15 mouse cellular contexts compared by ENCODE assay signal in the genomic region with DNA sequence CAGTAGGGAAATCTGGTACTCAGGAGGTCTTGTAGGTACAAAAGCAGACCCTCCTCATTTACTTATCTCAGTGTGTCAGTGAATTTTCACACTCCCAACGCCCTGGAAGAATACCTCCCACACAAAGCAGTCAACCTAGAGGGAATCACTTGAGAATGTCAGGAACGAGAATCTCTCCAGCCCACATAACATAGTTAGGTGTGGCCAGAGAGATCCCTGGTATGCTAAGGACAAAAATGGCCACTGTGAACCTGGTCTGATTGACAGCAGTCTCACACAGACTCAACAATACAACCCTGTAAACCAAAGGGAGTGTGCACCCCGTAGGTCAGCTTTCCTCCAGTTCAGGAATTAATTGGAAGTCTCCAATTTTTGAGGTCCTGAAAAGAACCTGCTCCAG.
"Had no signal": no experiment of that assay in that cellular context is flagged by ENCODE, and none has a peak within 500 bp of the region (broad histone marks: within the 10 kb centered on the region; RNA-seq: fewer than 3 reads in every experiment).

No protein-coding gene starts in this region.

- DNase-seq: retina, postnatal 1 day; right cerebral cortex, adult 18-20 months; right cerebral cortex, postnatal 14 days; right cerebral cortex, postnatal 25 days; right cerebral cortex, postnatal 4 days; spleen, adult 18-20 months; thymus, adult 18-20 months; thymus, adult 2 months; thymus, postnatal 14 days; thymus, postnatal 25 days; thymus, postnatal 36 days; thymus, postnatal 4 days had no signal

- H3K9me3 ChIP-seq: neural tube, embryonic 15.5 days; stomach, embryonic 15.5 days had no signal

- H3K4me1 ChIP-seq: neural tube, embryonic 15.5 days; stomach, embryonic 15.5 days had no signal

- H3K27me3 ChIP-seq: neural tube, embryonic 15.5 days; stomach, embryonic 15.5 days had no signal

- H3K4me3 ChIP-seq: neural tube, embryonic 15.5 days; stomach, embryonic 15.5 days had no signal

- H3K9ac ChIP-seq: neural tube, embryonic 15.5 days; stomach, embryonic 15.5 days had no signal

- H3K36me3 ChIP-seq: neural tube, embryonic 15.5 days; stomach, embryonic 15.5 days had no signal

- H3K4me2 ChIP-seq: neural tube, embryonic 15.5 days; stomach, embryonic 15.5 days had no signal

- H3K27ac ChIP-seq: neural tube, embryonic 15.5 days; stomach, embryonic 15.5 days; stomach, postnatal 0 days had no signal
